Mouse (Mus musculus): ENCODE measurements around the gene Zc3h18. TPM values are rescaled to one million over a fixed set of nuclear protein-coding genes. Genes with fewer than 3 reads are reported as not detected.
A peak's percentile ranks its signal among the peaks of the same experiment; 100 is the strongest.

Zc3h18 gene
- polyA plus RNA-seq, 1 experiment from 2014 or later, result 40.5 TPM

GRCm38 (mm10) chr8:122375320-122375719, 1.1 kb upstream of the Zc3h18 start:
- H3K4me2 ChIP-seq (ENCODE audit: low read depth, low read length), result 0 out of 2 replicates have a peak overlapping the region, but pooled peaks have one; percentile 61
- H3K27me3 ChIP-seq (replicated peaks; ENCODE audit: control insufficient read depth, insufficient read depth, low read length), result no peaks in the 10 kb centered on the region
- H3K9ac ChIP-seq (ENCODE audit: low read depth, low read length), result no peak overlapping the region
- H3K36me3 ChIP-seq (ENCODE audit: control insufficient read depth, insufficient read depth, low read length), result no peaks in the 10 kb centered on the region
- 94% methylated on average over 7 of the region's 7 CpGs for WGBS
- H3K27ac ChIP-seq (ENCODE audit: low read length), result no peak overlapping the region
- H3K4me3 ChIP-seq (ENCODE audit: low read length), result no peak overlapping the region
- no peaks in the 10 kb centered on the region for H3K9me3 ChIP-seq (ENCODE audit: control insufficient read depth, low read length)
- no peak for ATAC-seq
- peaks cover 14% of the 10 kb centered on the region for H3K4me1 ChIP-seq (ENCODE audit: control insufficient read depth, insufficient read depth, low read length)

GRCm38 (mm10) chr8:122375751-122376364, 551 bp upstream of the Zc3h18 start:
- no peak overlapping the region for H3K27ac ChIP-seq (ENCODE audit: low read length)

GRCm38 (mm10) chr8:122383039-122383438, 6.6 kb downstream of the Zc3h18 start:
- ATAC-seq, result no peak
- Histone ChIP-seq H3K9me3 (ENCODE audit: control insufficient read depth, low read length) (no peaks in the 10 kb centered on the region), H3K4me2 (ENCODE audit: low read depth, low read length) (no peak overlapping the region), H3K4me3 (ENCODE audit: low read length) (no peak overlapping the region), H3K4me1 (ENCODE audit: control insufficient read depth, insufficient read depth, low read length) (peaks cover 7% of the 10 kb centered on the region), H3K27ac (ENCODE audit: low read length) (no peak overlapping the region), H3K9ac (ENCODE audit: low read depth, low read length) (peak overlapping the region; percentile 29; the same call in 1 of the 2 replicates), H3K27me3 (replicated peaks; ENCODE audit: control insufficient read depth, insufficient read depth, low read length) (no peaks in the 10 kb centered on the region), H3K36me3 (ENCODE audit: control insufficient read depth, insufficient read depth, low read length) (peaks cover 37% of the 10 kb centered on the region)
- 64% methylated on average over 4 of the region's 4 CpGs for WGBS

More at GRCm38 (mm10) chr8:122375751-122376364, 551 bp upstream of the Zc3h18 start:
- ATAC-seq, result no peak; the same call in 1 of the 2 replicates
- Histone ChIP-seq H3K4me2 (ENCODE audit: low read depth, low read length) (peak overlapping the region; percentile 61), H3K4me1 (ENCODE audit: control insufficient read depth, insufficient read depth, low read length) (peaks cover 14% of the 10 kb centered on the region), H3K27me3 (replicated peaks; ENCODE audit: control insufficient read depth, insufficient read depth, low read length) (no peaks in the 10 kb centered on the region), H3K9me3 (ENCODE audit: control insufficient read depth, low read length) (no peaks in the 10 kb centered on the region), H3K36me3 (ENCODE audit: control insufficient read depth, insufficient read depth, low read length) (no peaks in the 10 kb centered on the region), H3K4me3 (ENCODE audit: low read length) (peak overlapping the region; percentile 83), H3K9ac (ENCODE audit: low read depth, low read length) (peak overlapping the region; percentile 42)
- WGBS, result 24% methylated on average over 13 of the region's 13 CpGs

- Histone ChIP-seq H3K9me3 (ENCODE audit: control insufficient read depth, low read length) (no peaks in the 10 kb centered on the region), H3K4me1 (ENCODE audit: control insufficient read depth, insufficient read depth, low read length) (0 out of 2 replicates have a peak, but pooled peaks cover 3% of the 10 kb centered on the region), H3K27me3 (replicated peaks; ENCODE audit: control insufficient read depth, insufficient read depth, low read length) (no peaks in the 10 kb centered on the region), H3K36me3 (ENCODE audit: control insufficient read depth, insufficient read depth, low read length) (peaks cover 42% of the 10 kb centered on the region), H3K4me3 (ENCODE audit: low read length) (no peak overlapping the region), H3K9ac (ENCODE audit: low read depth, low read length) (no peak overlapping the region), H3K27ac (ENCODE audit: low read length) (no peak overlapping the region), H3K4me2 (ENCODE audit: low read depth, low read length) (no peak overlapping the region)
- no peak for ATAC-seq
- WGBS, result 80% methylated on average over 3 of the region's 3 CpGs
These were observed 12.9 kb downstream of the Zc3h18 start for GRCm38 (mm10) chr8:122389357-122389756.

GRCm38 (mm10) chr8:122390758-122391157, 14.3 kb downstream of the Zc3h18 start:
- H3K36me3 ChIP-seq (ENCODE audit: control insufficient read depth, insufficient read depth, low read length), result peaks cover 35% of the 10 kb centered on the region
- no peak overlapping the region for H3K4me2 ChIP-seq (ENCODE audit: low read depth, low read length)
- no peak for ATAC-seq
- H3K9me3 ChIP-seq (ENCODE audit: control insufficient read depth, low read length), result no peaks in the 10 kb centered on the region
- H3K9ac ChIP-seq (ENCODE audit: low read depth, low read length), result no peak overlapping the region
- H3K27me3 ChIP-seq (replicated peaks; ENCODE audit: control insufficient read depth, insufficient read depth, low read length), result no peaks in the 10 kb centered on the region
- no peak overlapping the region for H3K27ac ChIP-seq (ENCODE audit: low read length)
- H3K4me1 ChIP-seq (ENCODE audit: control insufficient read depth, insufficient read depth, low read length), result 0 out of 2 replicates have a peak, but pooled peaks cover 3% of the 10 kb centered on the region
- no peak overlapping the region for H3K4me3 ChIP-seq (ENCODE audit: low read length)
- 77% methylated on average over 3 of the region's 3 CpGs for WGBS

GRCm38 (mm10) chr8:122393717-122394116, 17.3 kb downstream of the Zc3h18 start:
- ATAC-seq, result peak; percentile 85
- Histone ChIP-seq H3K9me3 (ENCODE audit: control insufficient read depth, low read length) (no peaks in the 10 kb centered on the region), H3K27me3 (replicated peaks; ENCODE audit: control insufficient read depth, insufficient read depth, low read length) (no peaks in the 10 kb centered on the region), H3K4me2 (ENCODE audit: low read depth, low read length) (no peak overlapping the region), H3K36me3 (ENCODE audit: control insufficient read depth, insufficient read depth, low read length) (peaks cover 7% of the 10 kb centered on the region), H3K27ac (ENCODE audit: low read length) (0 out of 2 replicates have a peak overlapping the region, but pooled peaks have one; percentile 3), H3K9ac (ENCODE audit: low read depth, low read length) (no peak overlapping the region), H3K4me3 (ENCODE audit: low read length) (no peak overlapping the region), H3K4me1 (ENCODE audit: control insufficient read depth, insufficient read depth, low read length) (0 out of 2 replicates have a peak, but pooled peaks cover 3% of the 10 kb centered on the region)

GRCm38 (mm10) chr8:122395291-122395690, 18.9 kb downstream of the Zc3h18 start:
- Histone ChIP-seq H3K27me3 (replicated peaks; ENCODE audit: control insufficient read depth, insufficient read depth, low read length) (no peaks in the 10 kb centered on the region), H3K9me3 (ENCODE audit: control insufficient read depth, low read length) (no peaks in the 10 kb centered on the region), H3K4me1 (ENCODE audit: control insufficient read depth, insufficient read depth, low read length) (0 out of 2 replicates have a peak, but pooled peaks cover 3% of the 10 kb centered on the region), H3K9ac (ENCODE audit: low read depth, low read length) (no peak overlapping the region), H3K4me3 (ENCODE audit: low read length) (no peak overlapping the region), H3K4me2 (ENCODE audit: low read depth, low read length) (no peak overlapping the region), H3K27ac (ENCODE audit: low read length) (no peak overlapping the region), H3K36me3 (ENCODE audit: control insufficient read depth, insufficient read depth, low read length) (peaks cover 5% of the 10 kb centered on the region; the same call in 1 of the 2 replicates)
- no peak for ATAC-seq
- 87% methylated on average over 6 of the region's 6 CpGs for WGBS

- WGBS, result 92% methylated on average over 9 of the region's 9 CpGs
- H3K36me3 ChIP-seq (ENCODE audit: control insufficient read depth, insufficient read depth, low read length), result peaks cover 13% of the 10 kb centered on the region
- H3K9me3 ChIP-seq (ENCODE audit: control insufficient read depth, low read length), result no peaks in the 10 kb centered on the region
- no peak overlapping the region for H3K4me3 ChIP-seq (ENCODE audit: low read length)
- H3K27ac ChIP-seq (ENCODE audit: low read length), result no peak overlapping the region
- no peak overlapping the region for H3K4me2 ChIP-seq (ENCODE audit: low read depth, low read length)
- ATAC-seq, result no peak
- H3K4me1 ChIP-seq (ENCODE audit: control insufficient read depth, insufficient read depth, low read length), result 0 out of 2 replicates have a peak, but pooled peaks cover 3% of the 10 kb centered on the region
- H3K27me3 ChIP-seq (replicated peaks; ENCODE audit: control insufficient read depth, insufficient read depth, low read length), result no peaks in the 10 kb centered on the region
- no peak overlapping the region for H3K9ac ChIP-seq (ENCODE audit: low read depth, low read length)
These were observed 21.8 kb downstream of the Zc3h18 start for GRCm38 (mm10) chr8:122398186-122398585.

- Histone ChIP-seq H3K9ac (ENCODE audit: low read depth, low read length) (no peak overlapping the region), H3K27me3 (replicated peaks; ENCODE audit: control insufficient read depth, insufficient read depth, low read length) (no peaks in the 10 kb centered on the region), H3K4me2 (ENCODE audit: low read depth, low read length) (no peak overlapping the region), H3K9me3 (ENCODE audit: control insufficient read depth, low read length) (no peaks in the 10 kb centered on the region), H3K36me3 (ENCODE audit: control insufficient read depth, insufficient read depth, low read length) (peaks cover 47% of the 10 kb centered on the region), H3K4me1 (ENCODE audit: control insufficient read depth, insufficient read depth, low read length) (0 out of 2 replicates have a peak, but pooled peaks cover 3% of the 10 kb centered on the region), H3K27ac (ENCODE audit: low read length) (no peak overlapping the region), H3K4me3 (ENCODE audit: low read length) (no peak overlapping the region)
- WGBS, result 71% methylated on average over 9 of the region's 9 CpGs
- peak; percentile 90 for ATAC-seq
These were observed 28.9 kb downstream of the Zc3h18 start for GRCm38 (mm10) chr8:122405146-122405805.

All from intestine, embryonic 16.5 days (tissue).